Mouse (Mus musculus): ENCODE measurements around the gene Rnh1. TPM values are rescaled to one million over a fixed set of nuclear protein-coding genes. Genes with fewer than 3 reads are reported as not detected.

Gene Rnh1
- polyA plus RNA-seq, 1 experiment from 2014 or later, result 165 TPM

- Histone ChIP-seq H3K27me3 (ENCODE audit: control insufficient read depth, insufficient read depth, low read length) (no peaks in the 10 kb centered on the region), H3K4me2 (replicated peaks; ENCODE audit: low read depth, low read length) (no peak overlapping the region), H3K27ac (ENCODE audit: low read length) (no peak overlapping the region), H3K4me3 (ENCODE audit: low read depth, low read length) (no peak overlapping the region), H3K9me3 (ENCODE audit: control insufficient read depth, low read depth, low read length) (no peaks in the 10 kb centered on the region), H3K36me3 (ENCODE audit: control insufficient read depth, insufficient read depth, low read length) (peaks cover 32% of the 10 kb centered on the region), H3K9ac (replicated peaks; ENCODE audit: low read depth, low read length) (no peak overlapping the region), H3K4me1 (ENCODE audit: control insufficient read depth, insufficient read depth, low read length) (peaks cover 7% of the 10 kb centered on the region)
- no peak for ATAC-seq (ENCODE audit: insufficient number of reproducible peaks, insufficient read depth, low FRiP score, low read depth)
- 88% methylated on average over 3 of the region's 3 CpGs for WGBS
These were observed 17.6 kb upstream of the Rnh1 start for GRCm38 (mm10) chr7:141190220-141190619.

- Histone ChIP-seq H3K27ac (ENCODE audit: low read length) (no peak overlapping the region), H3K4me1 (ENCODE audit: control insufficient read depth, insufficient read depth, low read length) (peaks cover 7% of the 10 kb centered on the region), H3K9ac (replicated peaks; ENCODE audit: low read depth, low read length) (no peak overlapping the region), H3K4me3 (ENCODE audit: low read depth, low read length) (no peak overlapping the region), H3K4me2 (replicated peaks; ENCODE audit: low read depth, low read length) (no peak overlapping the region), H3K9me3 (ENCODE audit: control insufficient read depth, low read depth, low read length) (no peaks in the 10 kb centered on the region), H3K36me3 (ENCODE audit: control insufficient read depth, insufficient read depth, low read length) (peaks cover 32% of the 10 kb centered on the region), H3K27me3 (ENCODE audit: control insufficient read depth, insufficient read depth, low read length) (no peaks in the 10 kb centered on the region)
- ATAC-seq (ENCODE audit: insufficient number of reproducible peaks, insufficient read depth, low FRiP score, low read depth), result no peak
- WGBS, result 89% methylated on average over 3 of the region's 3 CpGs
These were observed 16.1 kb upstream of the Rnh1 start for GRCm38 (mm10) chr7:141188733-141189132.

GRCm38 (mm10) chr7:141188194-141188593 lies 15.5 kb upstream of the Rnh1 start:
- Histone ChIP-seq H3K9me3 (ENCODE audit: control insufficient read depth, low read depth, low read length) (no peaks in the 10 kb centered on the region), H3K4me1 (ENCODE audit: control insufficient read depth, insufficient read depth, low read length) (peaks cover 7% of the 10 kb centered on the region), H3K36me3 (ENCODE audit: control insufficient read depth, insufficient read depth, low read length) (peaks cover 32% of the 10 kb centered on the region), H3K27me3 (ENCODE audit: control insufficient read depth, insufficient read depth, low read length) (no peaks in the 10 kb centered on the region), H3K4me2 (replicated peaks; ENCODE audit: low read depth, low read length) (no peak overlapping the region), H3K27ac (ENCODE audit: low read length) (no peak overlapping the region), H3K9ac (replicated peaks; ENCODE audit: low read depth, low read length) (no peak overlapping the region), H3K4me3 (ENCODE audit: low read depth, low read length) (no peak overlapping the region)
- 74% methylated on average over 3 of the region's 3 CpGs for WGBS
- ATAC-seq (ENCODE audit: insufficient number of reproducible peaks, insufficient read depth, low FRiP score, low read depth), result no peak

DNA sequence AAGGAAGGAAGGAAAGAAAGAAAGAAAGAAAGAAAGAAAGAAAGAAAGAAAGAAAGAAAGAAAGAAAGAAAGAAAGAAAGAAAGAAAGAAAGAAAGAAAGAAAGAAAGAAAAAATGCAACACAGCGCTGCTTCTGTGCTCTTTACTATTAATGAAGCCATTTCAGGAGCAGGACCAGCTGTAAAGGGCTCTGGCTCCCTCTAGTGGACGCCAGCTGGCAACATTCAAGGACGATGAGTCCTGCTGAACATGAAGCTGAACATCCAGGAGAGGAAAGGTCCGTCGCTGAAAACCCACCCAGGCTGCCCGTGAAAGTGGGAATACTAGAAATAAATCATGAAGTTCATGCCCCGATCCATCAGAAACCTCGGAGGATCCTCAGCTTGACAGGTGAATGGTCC lies 3.5 kb upstream of the Rnh1 start:
- Histone ChIP-seq H3K9me3 (ENCODE audit: control insufficient read depth, low read depth, low read length) (no peaks in the 10 kb centered on the region), H3K4me1 (ENCODE audit: control insufficient read depth, insufficient read depth, low read length) (0 out of 2 replicates have a peak, but pooled peaks cover 6% of the 10 kb centered on the region), H3K27me3 (ENCODE audit: control insufficient read depth, insufficient read depth, low read length) (no peaks in the 10 kb centered on the region), H3K9ac (replicated peaks; ENCODE audit: low read depth, low read length) (no peak overlapping the region), H3K27ac (ENCODE audit: low read length) (no peak overlapping the region), H3K36me3 (ENCODE audit: control insufficient read depth, insufficient read depth, low read length) (no peaks in the 10 kb centered on the region), H3K4me3 (ENCODE audit: low read depth, low read length) (no peak overlapping the region), H3K4me2 (replicated peaks; ENCODE audit: low read depth, low read length) (no peak overlapping the region)
- 1% methylated on average over 8 of the region's 8 CpGs for whole genome bisulfite sequencing
- no peak for ATAC-seq (ENCODE audit: insufficient number of reproducible peaks, insufficient read depth, low FRiP score, low read depth)

DNA sequence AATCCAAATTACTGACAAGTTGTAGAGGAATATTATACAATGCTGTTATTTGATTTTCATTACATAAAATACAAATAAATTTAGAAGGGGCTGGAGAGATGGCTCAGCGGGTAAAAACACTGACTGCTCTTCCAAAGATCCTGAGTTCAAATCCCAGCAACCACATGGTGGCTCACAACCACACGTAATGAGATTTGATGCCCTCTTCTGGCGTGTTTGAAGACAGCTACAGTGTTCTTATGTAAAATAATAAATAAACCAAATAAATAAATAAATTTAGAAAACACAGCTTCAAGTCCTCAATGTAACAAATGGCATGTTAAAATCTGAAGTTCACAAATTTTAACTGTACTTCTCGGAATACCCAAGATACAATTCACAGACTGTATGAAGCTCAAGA lies 2.4 kb upstream of the Rnh1 start:
- no peaks in the 10 kb centered on the region for H3K9me3 ChIP-seq (ENCODE audit: control insufficient read depth, low read depth, low read length)
- no peak overlapping the region for H3K4me2 ChIP-seq (replicated peaks; ENCODE audit: low read depth, low read length)
- no peak overlapping the region for H3K27ac ChIP-seq (ENCODE audit: low read length)
- no peak for ATAC-seq (ENCODE audit: insufficient number of reproducible peaks, insufficient read depth, low FRiP score, low read depth)
- H3K27me3 ChIP-seq (ENCODE audit: control insufficient read depth, insufficient read depth, low read length), result no peaks in the 10 kb centered on the region
- no peaks in the 10 kb centered on the region for H3K36me3 ChIP-seq (ENCODE audit: control insufficient read depth, insufficient read depth, low read length)
- H3K4me3 ChIP-seq (ENCODE audit: low read depth, low read length), result no peak overlapping the region
- H3K4me1 ChIP-seq (ENCODE audit: control insufficient read depth, insufficient read depth, low read length), result 0 out of 2 replicates have a peak, but pooled peaks cover 6% of the 10 kb centered on the region
- H3K9ac ChIP-seq (replicated peaks; ENCODE audit: low read depth, low read length), result no peak overlapping the region
- WGBS, result 92% methylated on average over 4 of the region's 4 CpGs

DNA sequence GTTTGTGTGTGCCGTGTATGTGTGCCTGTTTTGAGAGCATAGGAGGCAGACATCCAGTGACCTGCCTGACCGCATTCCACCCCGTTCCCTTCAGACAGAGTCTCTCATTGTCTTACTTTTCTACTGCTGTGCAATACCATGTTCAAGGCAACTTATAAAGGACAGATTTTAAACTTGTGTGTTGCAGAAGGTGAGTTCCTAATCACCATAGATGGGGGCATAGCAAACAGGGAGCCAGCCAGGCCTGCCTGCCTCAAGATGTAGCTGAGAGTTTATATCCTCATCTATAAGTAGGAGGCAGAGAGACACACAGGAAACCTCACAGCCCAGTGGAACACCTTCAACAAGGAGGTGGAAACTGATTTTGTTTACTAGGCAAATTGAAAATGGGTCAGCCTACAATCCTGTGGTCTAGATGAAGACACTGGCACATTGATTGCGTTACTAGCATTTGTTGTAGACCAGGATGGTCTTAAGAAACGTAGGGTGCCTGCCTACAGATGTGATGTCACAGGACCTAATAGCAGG lies 730 bp upstream of the Rnh1 start:
- H3K27me3 ChIP-seq (ENCODE audit: control insufficient read depth, insufficient read depth, low read length), result no peaks in the 10 kb centered on the region
- H3K4me1 ChIP-seq (ENCODE audit: control insufficient read depth, insufficient read depth, low read length), result peaks cover 17% of the 10 kb centered on the region
- 72% methylated on average over 5 of the region's 5 CpGs for WGBS
- H3K4me2 ChIP-seq (replicated peaks; ENCODE audit: low read depth, low read length), result peak overlapping the region; percentile 72
- no peaks in the 10 kb centered on the region for H3K9me3 ChIP-seq (ENCODE audit: control insufficient read depth, low read depth, low read length)
- H3K36me3 ChIP-seq (ENCODE audit: control insufficient read depth, insufficient read depth, low read length), result no peaks in the 10 kb centered on the region
- H3K27ac ChIP-seq (ENCODE audit: low read length), result peak overlapping the region; percentile 90
- ATAC-seq (ENCODE audit: insufficient number of reproducible peaks, insufficient read depth, low FRiP score, low read depth), result no peak
- H3K4me3 ChIP-seq (ENCODE audit: low read depth, low read length), result peak overlapping the region; percentile 54
- peak overlapping the region; percentile 61; the same call in 1 of the 2 replicates for H3K9ac ChIP-seq (replicated peaks; ENCODE audit: low read depth, low read length)

GRCm38 (mm10) chr7:141169866-141170265 lies 2.8 kb downstream of the Rnh1 start:
- no peak overlapping the region for H3K27ac ChIP-seq (ENCODE audit: low read length)
- ATAC-seq (ENCODE audit: insufficient number of reproducible peaks, insufficient read depth, low FRiP score, low read depth), result no peak

GRCm38 (mm10) chr7:141169300-141169699 lies 3.4 kb downstream of the Rnh1 start:
- Histone ChIP-seq H3K9ac (replicated peaks; ENCODE audit: low read depth, low read length) (peak overlapping the region; percentile 6; the same call in 1 of the 2 replicates), H3K27me3 (ENCODE audit: control insufficient read depth, insufficient read depth, low read length) (no peaks in the 10 kb centered on the region)

More at GRCm38 (mm10) chr7:141169866-141170265, 2.8 kb downstream of the Rnh1 start:
- H3K4me1 ChIP-seq (ENCODE audit: control insufficient read depth, insufficient read depth, low read length), result peaks cover 22% of the 10 kb centered on the region
- H3K4me3 ChIP-seq (ENCODE audit: low read depth, low read length), result no peak overlapping the region
- H3K9me3 ChIP-seq (ENCODE audit: control insufficient read depth, low read depth, low read length), result no peaks in the 10 kb centered on the region
- no peaks in the 10 kb centered on the region for H3K27me3 ChIP-seq (ENCODE audit: control insufficient read depth, insufficient read depth, low read length)
- H3K36me3 ChIP-seq (ENCODE audit: control insufficient read depth, insufficient read depth, low read length), result peaks cover 10% of the 10 kb centered on the region; the same call in 1 of the 2 replicates
- H3K9ac ChIP-seq (replicated peaks; ENCODE audit: low read depth, low read length), result no peak overlapping the region
- H3K4me2 ChIP-seq (replicated peaks; ENCODE audit: low read depth, low read length), result no peak overlapping the region

GRCm38 (mm10) chr7:141168518-141168953 lies 4.1 kb downstream of the Rnh1 start:
- under 1% methylated on average over 22 of the region's 22 CpGs for WGBS
- ATAC-seq (ENCODE audit: insufficient number of reproducible peaks, insufficient read depth, low FRiP score, low read depth), result peak; percentile 42; the same call in 1 of the 2 replicates
- H3K27me3 ChIP-seq (ENCODE audit: control insufficient read depth, insufficient read depth, low read length), result no peaks in the 10 kb centered on the region
- H3K4me2 ChIP-seq (replicated peaks; ENCODE audit: low read depth, low read length), result peak overlapping the region; percentile 52
- peaks cover 23% of the 10 kb centered on the region; the same call in 1 of the 2 replicates for H3K36me3 ChIP-seq (ENCODE audit: control insufficient read depth, insufficient read depth, low read length)
- no peaks in the 10 kb centered on the region for H3K9me3 ChIP-seq (ENCODE audit: control insufficient read depth, low read depth, low read length)
- peak overlapping the region; percentile 61; the same call in 1 of the 2 replicates for H3K27ac ChIP-seq (ENCODE audit: low read length)
- H3K9ac ChIP-seq (replicated peaks; ENCODE audit: low read depth, low read length), result peak overlapping the region; percentile 57
- H3K4me3 ChIP-seq (ENCODE audit: low read depth, low read length), result peak overlapping the region; percentile 43
- peaks cover 20% of the 10 kb centered on the region for H3K4me1 ChIP-seq (ENCODE audit: control insufficient read depth, insufficient read depth, low read length)

More at GRCm38 (mm10) chr7:141169300-141169699, 3.4 kb downstream of the Rnh1 start:
- ATAC-seq (ENCODE audit: insufficient number of reproducible peaks, insufficient read depth, low FRiP score, low read depth), result no peak
- Histone ChIP-seq H3K4me2 (replicated peaks; ENCODE audit: low read depth, low read length) (peak overlapping the region; percentile 52), H3K27ac (ENCODE audit: low read length) (peak overlapping the region; percentile 61), H3K4me1 (ENCODE audit: control insufficient read depth, insufficient read depth, low read length) (peaks cover 22% of the 10 kb centered on the region), H3K36me3 (ENCODE audit: control insufficient read depth, insufficient read depth, low read length) (peaks cover 15% of the 10 kb centered on the region; the same call in 1 of the 2 replicates), H3K4me3 (ENCODE audit: low read depth, low read length) (no peak overlapping the region), H3K9me3 (ENCODE audit: control insufficient read depth, low read depth, low read length) (no peaks in the 10 kb centered on the region)
- WGBS, result 38% methylated on average over 1 of the region's 1 CpGs

Measured in stomach, embryonic 14.5 days (tissue).